Mouse (Mus musculus) intestine, postnatal 0 days (tissue): ENCODE results near the gene Fibin. TPM values are rescaled to one million over a fixed set of nuclear protein-coding genes. Genes with fewer than 3 reads are reported as not detected.

ENCODE experiments used
- ATAC-seq: fragments of 200-750 bp; cut with Nextera tagmentation; 2 replicates; pipeline ENCODE4 v1.8.0; 2017; ENCODE audit warnings: mild to moderate bottlenecking, moderate TSS enrichment, moderate library complexity
- H3K27ac ChIP-seq: fragments of 300-500 bp; sonication (generic); 2 replicates; pipeline ENCODE4 v1.5.1; 2014; ENCODE audit warnings: mild to moderate bottlenecking, low read depth, low read length, moderate library complexity
- H3K27me3 ChIP-seq: fragments of 300-500 bp; sonication (generic); replicated peaks from 2 replicates; pipeline ENCODE4 v1.6.1; 2014; ENCODE audit warnings: low read length, mixed read lengths; ENCODE audit not compliant: control insufficient read depth, insufficient read depth
- H3K36me3 ChIP-seq: fragments of 300-500 bp; sonication (generic); 2 replicates; pipeline ENCODE4 v1.6.1; 2014; ENCODE audit warnings: mild to moderate bottlenecking, moderate library complexity; ENCODE audit not compliant: control insufficient read depth, insufficient read depth
- H3K4me1 ChIP-seq: fragments of 300-500 bp; sonication (generic); replicated peaks from 2 replicates; pipeline ENCODE4 v1.6.1; 2014; ENCODE audit warnings: antibody characterized with exemption, low read length, mixed read lengths; ENCODE audit not compliant: control insufficient read depth, insufficient read depth
- H3K4me2 ChIP-seq: fragments of 300-500 bp; sonication (generic); replicated peaks from 2 replicates; pipeline ENCODE4 v1.6.1; 2014; ENCODE audit warnings: low read depth, mild to moderate bottlenecking, moderate library complexity
- H3K4me3 ChIP-seq: fragments of 300-500 bp; sonication (generic); 2 replicates; pipeline ENCODE4 v1.5.1; 2014; ENCODE audit warnings: low read depth, low read length
- H3K9ac ChIP-seq: fragments of 300-500 bp; sonication (generic); 2 replicates; pipeline ENCODE4 v1.6.1; 2014; ENCODE audit warnings: mild to moderate bottlenecking, low read depth, low read length
- H3K9me3 ChIP-seq: fragments of 300-500 bp; sonication (generic); 2 replicates; pipeline ENCODE4 v1.6.1; 2016; ENCODE audit warnings: mixed run types; ENCODE audit not compliant: control insufficient read depth
- CTCF ChIP-seq: sonication (generic); IDR thresholded peaks from 2 replicates; pipeline ENCODE4 v1.5.1; 2016; ENCODE audit warnings: low read depth, mild to moderate bottlenecking, control low read depth, antibody characterized with exemption, moderate library complexity
- WGBS: fragments of 180-500 bp; shearing (Covaris S2); extraction: QIAGEN DNeasy Blood & Tissue Kit; methylation state at CpG from one replicate; pipeline ENCODE4 v1.1.7; 2014; 5-methylcytosine and 5-hydroxymethylcytosine counted together
- polyA plus RNA-seq: library from polyadenylated mRNA; unstranded; fragments of >200 nt; fragmentation: Nextera tagmentation; extraction: Ambion mirVana; gene quantifications from 2 replicates; pipeline ENCODE4 v1.2.1, GENCODE M21; 2015

Fibin gene
- polyA plus RNA-seq, result 22.6 and 23.1 TPM in 2 replicates

GRCm38 (mm10) chr2:110362432-110363283, at the start of gene Fibin:
Gene Fibin (minus strand): TSS chr2:110363183.
- Histone ChIP-seq H3K9me3 (no peaks in the 10 kb centered on the region), H3K27ac (peak within 1 kb of the TSS; percentile 28; the same call in 1 of the 2 replicates), H3K4me1 (no peaks in the 10 kb centered on the region), H3K27me3 (0 out of 2 replicates have a peak, but pooled peaks cover 2% of the 10 kb centered on the region), H3K9ac (peak within 1 kb of the TSS; percentile 57), H3K36me3 (no peaks in the 10 kb centered on the region), H3K4me2 (peak within 1 kb of the TSS; percentile 74), H3K4me3 (peak within 1 kb of the TSS; percentile 44)
- WGBS, result 3% methylated on average over 33 of the region's 33 CpGs
- ATAC-seq, result peak; percentile 54; the same call in 1 of the 2 replicates
- TF ChIP-seq CTCF, result peak; percentile 65

GRCm38 (mm10) chr2:110411428-110411827, 48.4 kb upstream of the Fibin start:
- Histone ChIP-seq H3K27ac (no peak overlapping the region), H3K4me1 (no peaks in the 10 kb centered on the region), H3K4me2 (no peak overlapping the region), H3K9me3 (no peaks in the 10 kb centered on the region), H3K36me3 (no peaks in the 10 kb centered on the region), H3K27me3 (no peaks in the 10 kb centered on the region), H3K4me3 (no peak overlapping the region), H3K9ac (no peak overlapping the region)
- no peak for TF ChIP-seq CTCF
- ATAC-seq, result no peak
- WGBS, result 74% methylated on average over 3 of the region's 3 CpGs

- H3K9me3 ChIP-seq, result no peaks in the 10 kb centered on the region
- no peak overlapping the region for H3K4me3 ChIP-seq
- H3K36me3 ChIP-seq, result no peaks in the 10 kb centered on the region
- no peak overlapping the region for H3K27ac ChIP-seq
- H3K9ac ChIP-seq, result no peak overlapping the region
- no peak for ATAC-seq
- H3K4me2 ChIP-seq, result no peak overlapping the region
- TF ChIP-seq CTCF, result no peak
- no peaks in the 10 kb centered on the region for H3K27me3 ChIP-seq
- no peaks in the 10 kb centered on the region for H3K4me1 ChIP-seq
Observed at GRCm38 (mm10) chr2:110408757-110409156, 45.8 kb upstream of the Fibin start.

GRCm38 (mm10) chr2:110392714-110393336, 29.8 kb upstream of the Fibin start:
- Histone ChIP-seq H3K9ac (no peak overlapping the region), H3K4me2 (no peak overlapping the region), H3K27ac (no peak overlapping the region), H3K27me3 (no peaks in the 10 kb centered on the region), H3K4me3 (no peak overlapping the region), H3K36me3 (no peaks in the 10 kb centered on the region), H3K9me3 (no peaks in the 10 kb centered on the region), H3K4me1 (no peaks in the 10 kb centered on the region)
- TF ChIP-seq CTCF, result no peak
- no peak for ATAC-seq
- 64% methylated on average over 4 of the region's 4 CpGs for WGBS

GRCm38 (mm10) chr2:110390736-110391409, 27.9 kb upstream of the Fibin start:
- no peak overlapping the region for H3K4me2 ChIP-seq
- H3K4me3 ChIP-seq, result no peak overlapping the region
- no peak for ATAC-seq
- no peak overlapping the region for H3K9ac ChIP-seq
- H3K27ac ChIP-seq, result no peak overlapping the region
- 60% methylated on average over 5 of the region's 5 CpGs for WGBS
- H3K9me3 ChIP-seq, result no peaks in the 10 kb centered on the region
- no peaks in the 10 kb centered on the region for H3K4me1 ChIP-seq
- H3K36me3 ChIP-seq, result no peaks in the 10 kb centered on the region
- TF ChIP-seq CTCF, result peak; percentile 22; the same call in 1 of the 2 replicates
- H3K27me3 ChIP-seq, result no peaks in the 10 kb centered on the region

- Histone ChIP-seq H3K4me1 (0 out of 2 replicates have a peak, but pooled peaks cover 4% of the 10 kb centered on the region), H3K4me3 (no peak overlapping the region), H3K4me2 (no peak overlapping the region), H3K36me3 (no peaks in the 10 kb centered on the region), H3K27ac (no peak overlapping the region), H3K27me3 (no peaks in the 10 kb centered on the region), H3K9me3 (no peaks in the 10 kb centered on the region), H3K9ac (no peak overlapping the region)
- TF ChIP-seq CTCF, result no peak
- ATAC-seq, result no peak
- WGBS, result 84% methylated on average over 2 of the region's 2 CpGs
Observed at GRCm38 (mm10) chr2:110379811-110380210, 16.8 kb upstream of the Fibin start.
